In the genomic region with DNA sequence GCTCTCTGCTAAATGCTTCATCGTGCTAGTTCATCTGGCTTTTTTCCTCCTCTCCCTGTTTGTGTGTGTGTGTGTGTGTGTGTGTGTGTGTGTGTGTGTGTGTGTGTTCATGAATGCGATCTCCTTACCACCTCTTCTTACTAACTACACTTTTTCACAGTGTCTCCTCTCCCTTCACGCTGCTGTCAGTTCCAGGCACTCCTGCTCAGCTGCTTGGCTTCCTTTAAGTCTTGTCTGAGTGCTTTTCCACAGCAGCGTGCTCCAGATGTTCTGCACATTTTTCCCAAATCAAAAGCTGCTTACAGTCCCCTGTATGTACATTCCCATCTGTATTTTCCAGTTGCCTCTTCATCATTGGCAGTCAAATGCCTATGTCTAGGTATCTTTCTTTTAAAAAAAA, we compare ENCODE assay signal across 14 mouse cellular contexts.
"Had no signal": no experiment of that assay in that cellular context is flagged by ENCODE, and none has a peak within 500 bp of the region (broad histone marks: within the 10 kb centered on the region; RNA-seq: fewer than 3 reads in every experiment).

No protein-coding gene starts in this region.

- H3K9me3 ChIP-seq: liver, embryonic 15.5 days; midbrain, embryonic 15.5 days; neural tube, embryonic 12.5 days had no signal

- H3K4me3 ChIP-seq: left cerebral cortex, adult 2 months; liver, embryonic 15.5 days; megakaryocyte, embryonic 14.5 days; midbrain, embryonic 15.5 days; neural tube, embryonic 12.5 days had no signal

- ATAC-seq: intestine, embryonic 16.5 days; midbrain, embryonic 15.5 days had no signal

- H3K4me1 ChIP-seq: liver, embryonic 15.5 days; neural tube, embryonic 12.5 days had no signal

- H3K4me2 ChIP-seq: liver, embryonic 11.5 days; liver, embryonic 15.5 days; midbrain, embryonic 11.5 days; midbrain, embryonic 15.5 days; neural tube, embryonic 12.5 days had no signal

- DNase-seq: kidney, postnatal 10 days; kidney, postnatal 4 days; lung, adult 2 months; lung, postnatal 10 days; thymus, postnatal 4 days had no signal

- H3K27ac ChIP-seq: left cerebral cortex, adult 2 months; liver, embryonic 15.5 days; macrophage; midbrain, embryonic 15.5 days; neural tube, embryonic 12.5 days had no signal

- H3K9ac ChIP-seq: liver, embryonic 15.5 days; midbrain, embryonic 15.5 days; neural tube, embryonic 12.5 days had no signal

- H3K27me3 ChIP-seq: liver, embryonic 15.5 days; midbrain, embryonic 15.5 days; neural tube, embryonic 12.5 days had no signal

- H3K36me3 ChIP-seq: liver, embryonic 15.5 days; midbrain, embryonic 15.5 days had no signal
